Mouse (Mus musculus): ENCODE data around the gene Draxin.
"Not testable (repeated sequence)": the region's sequence is repeated elsewhere in the genome, so short reads cannot be mapped to it uniquely, and the experiment has no call there.

Draxin gene

GRCm38 (mm10) chr4:148058218-148058819 lies 72.2 kb downstream of the Draxin start:
- DNase-seq (ENCODE audit: low read depth, low spot score): no peak

GRCm38 (mm10) chr4:148057661-148058209 lies 72.8 kb downstream of the Draxin start:
- DNase-seq (ENCODE audit: low read depth, low spot score): no peak

GRCm38 (mm10) chr4:148056801-148057200 lies 73.7 kb downstream of the Draxin start:
- no peak for DNase-seq (ENCODE audit: low read depth, low spot score)

GRCm38 (mm10) chr4:148056246-148056645 lies 74.3 kb downstream of the Draxin start:
- DNase-seq (ENCODE audit: low read depth, low spot score): no peak

GRCm38 (mm10) chr4:148054961-148055695 lies 75.4 kb downstream of the Draxin start:
- no peak for DNase-seq (ENCODE audit: low read depth, low spot score)

GRCm38 (mm10) chr4:148053417-148053920 lies 77.0 kb downstream of the Draxin start:
- DNase-seq (ENCODE audit: low read depth, low spot score): no peak

GRCm38 (mm10) chr4:148052976-148053375 lies 77.5 kb downstream of the Draxin start:
- no peak for DNase-seq (ENCODE audit: low read depth, low spot score)

- no peak for DNase-seq (ENCODE audit: low read depth, low spot score)
Measured at GRCm38 (mm10) chr4:148051886-148052285, 78.6 kb downstream of the Draxin start.

GRCm38 (mm10) chr4:148051046-148051776 lies 79.3 kb downstream of the Draxin start:
- DNase-seq (ENCODE audit: low read depth, low spot score): no peak

- not testable (repeated sequence) for DNase-seq (ENCODE audit: low read depth, low spot score)
Measured at GRCm38 (mm10) chr4:148050396-148050914, 80.0 kb downstream of the Draxin start.

Data from CD4-positive, CD25-positive, alpha-beta regulatory T cell, adult 2 months (primary cell).